Mouse (Mus musculus): ENCODE data around the gene 1700029P11Rik. TPM values are rescaled to one million over a fixed set of nuclear protein-coding genes. Genes with fewer than 3 reads are reported as not detected.

1700029P11Rik gene
- polyA plus RNA-seq, 1 experiment = not detected

GRCm38 (mm10) chr15:82011947-82012346 is 31.6 kb downstream of the 1700029P11Rik start:
- DNase-seq (ENCODE audit: low spot score) = no peak

- DNase-seq (ENCODE audit: low spot score) = no peak
These were observed 34.5 kb downstream of the 1700029P11Rik start for GRCm38 (mm10) chr15:82014745-82015391.

GRCm38 (mm10) chr15:82015392-82016100 is 35.2 kb downstream of the 1700029P11Rik start:
- DNase-seq (ENCODE audit: low spot score) = peak; percentile 26

DNA sequence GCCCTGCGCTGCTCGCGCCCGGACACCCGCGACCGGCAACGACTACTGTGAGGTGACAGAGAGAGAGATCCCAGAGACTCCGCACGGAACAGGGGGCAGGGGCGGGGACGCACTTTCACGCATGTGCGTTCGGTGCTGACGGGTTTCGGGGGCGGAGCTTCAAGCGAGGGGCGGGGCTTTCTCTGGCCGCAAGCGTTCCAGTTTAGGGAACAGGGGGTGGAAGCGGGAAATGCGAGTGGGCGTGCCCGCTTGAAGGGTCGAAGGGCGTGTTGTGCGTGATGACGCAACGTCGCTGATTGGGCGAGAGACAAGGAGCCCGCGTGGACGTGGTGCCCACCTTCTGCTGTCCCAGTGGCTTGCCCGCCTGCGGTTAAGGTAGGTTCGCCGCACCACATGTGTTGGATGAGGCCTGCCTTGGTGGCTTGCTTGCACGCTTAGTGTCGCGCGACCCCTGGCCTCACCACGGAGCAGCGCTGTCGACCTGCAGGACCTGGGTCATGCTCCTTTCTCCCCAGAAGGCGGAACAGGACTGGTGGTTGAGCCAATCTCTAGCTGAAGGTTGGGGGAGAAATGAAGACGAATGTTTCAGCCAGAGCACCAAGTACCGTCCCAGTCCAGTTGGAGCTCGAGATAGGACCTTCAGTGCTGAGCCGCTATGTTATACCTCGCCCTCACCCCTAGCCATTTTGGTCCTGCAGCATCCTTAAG is 35.9 kb downstream of the 1700029P11Rik start:
- peak; percentile 97 for DNase-seq (ENCODE audit: low spot score)

DNA sequence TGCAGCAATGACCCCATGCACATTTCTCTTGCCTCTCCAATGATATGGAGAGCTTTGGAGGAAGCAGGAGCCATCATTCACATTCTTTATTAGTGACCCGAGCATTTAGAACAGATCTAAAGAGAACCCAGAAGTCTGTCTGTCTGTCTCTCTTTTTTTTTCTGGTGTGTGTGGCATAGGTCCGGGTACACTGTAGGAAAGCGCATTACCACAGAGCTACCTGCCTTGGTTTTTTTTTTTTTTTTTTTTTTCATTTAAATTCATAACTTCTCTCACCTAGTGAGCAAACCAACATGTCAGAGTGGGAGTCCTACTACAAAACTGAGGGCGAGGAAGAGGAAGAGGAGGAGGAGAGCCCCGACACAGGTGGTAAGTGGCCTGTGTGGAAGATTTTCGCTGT is 36.5 kb downstream of the 1700029P11Rik start:
- no peak for DNase-seq (ENCODE audit: low spot score)

GRCm38 (mm10) chr15:82017461-82017860 is 37.1 kb downstream of the 1700029P11Rik start:
- DNase-seq (ENCODE audit: low spot score) = no peak

DNA sequence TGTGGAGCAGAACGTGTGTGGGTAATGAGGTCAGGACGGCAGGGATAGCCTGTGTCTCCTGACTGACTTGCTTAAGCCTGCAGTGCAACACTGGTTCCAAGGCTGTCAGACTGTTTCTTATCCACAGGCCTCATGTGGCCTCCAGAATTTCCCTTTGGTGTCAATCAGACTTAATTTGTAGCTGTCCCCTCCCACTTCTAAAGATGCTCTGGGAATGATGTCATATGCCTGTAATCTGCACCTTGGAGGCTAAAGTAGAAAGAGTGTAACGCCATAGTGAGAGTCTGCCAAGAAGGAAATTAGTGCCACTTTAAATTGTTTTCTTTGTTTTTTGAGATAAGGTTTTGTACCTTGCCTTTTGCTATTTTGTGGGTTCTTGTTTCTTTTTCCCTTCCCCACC is 38.9 kb downstream of the 1700029P11Rik start:
- DNase-seq (ENCODE audit: low spot score) = no peak

- no peak for DNase-seq (ENCODE audit: low spot score)
These were observed 42.3 kb downstream of the 1700029P11Rik start for GRCm38 (mm10) chr15:82022535-82023088.

GRCm38 (mm10) chr15:82023965-82024635 is 43.8 kb downstream of the 1700029P11Rik start:
- DNase-seq (ENCODE audit: low spot score) = no peak

DNA sequence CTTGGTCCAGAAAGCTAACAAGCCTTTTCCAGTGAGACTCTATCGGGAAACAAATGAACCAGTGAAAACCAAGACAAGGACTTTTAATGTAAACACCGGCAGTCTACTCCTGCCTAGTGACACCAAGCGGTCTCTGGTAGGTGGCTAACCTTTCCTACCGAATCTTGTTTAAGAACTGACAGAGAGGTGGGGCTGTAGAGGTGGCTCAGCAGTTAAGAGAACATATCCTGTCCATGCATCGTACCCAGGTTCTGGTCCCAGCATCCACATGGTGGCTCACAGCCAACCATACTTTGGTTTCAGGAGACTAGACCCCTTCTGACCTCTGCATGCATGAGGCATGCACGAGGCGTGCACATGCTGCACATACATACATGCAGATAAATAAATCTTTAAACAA is 46.9 kb downstream of the 1700029P11Rik start:
- no peak for DNase-seq (ENCODE audit: low spot score)

- DNase-seq (ENCODE audit: low spot score) = no peak
These were observed 47.4 kb downstream of the 1700029P11Rik start for GRCm38 (mm10) chr15:82027726-82028125.

Other genes starting within 250 kb of the 1700029P11Rik start
- gene Zc3h7b, start 235.5 kb upstream of the 1700029P11Rik start, polyA plus RNA-seq (2012; rRNA removed) = 30.8 and 41.0 TPM in 2 replicates
- gene Rangap1, start 235.0 kb upstream of the 1700029P11Rik start, polyA plus RNA-seq (2012; rRNA removed) = 29.4 and 31.0 TPM in 2 replicates
- gene Tef, start 178.1 kb upstream of the 1700029P11Rik start, polyA plus RNA-seq (2012; rRNA removed) = 193 and 226 TPM in 2 replicates
- 18.0 and 24.4 TPM in 2 replicates for gene Tob2, start 121.7 kb upstream of the 1700029P11Rik start, polyA plus RNA-seq (2012; rRNA removed)
- 44.3 and 49.6 TPM in 2 replicates for gene Phf5a, start 108.6 kb upstream of the 1700029P11Rik start, polyA plus RNA-seq (2012; rRNA removed)
- 185 and 189 TPM in 2 replicates for gene Aco2, start 108.2 kb upstream of the 1700029P11Rik start, polyA plus RNA-seq (2012; rRNA removed)
- 17.2 and 17.4 TPM in 2 replicates for gene Polr3h, start 54.3 kb upstream of the 1700029P11Rik start, polyA plus RNA-seq (2012; rRNA removed)
- 20.2 and 29.6 TPM in 2 replicates for gene Csdc2, start 43.8 kb upstream of the 1700029P11Rik start, polyA plus RNA-seq (2012; rRNA removed)
- gene Pmm1, start 19.6 kb upstream of the 1700029P11Rik start, polyA plus RNA-seq (2012; rRNA removed) = 76.2 and 80.5 TPM in 2 replicates
- 18.3 and 20.4 TPM in 2 replicates for gene Xrcc6, start 7.3 kb downstream of the 1700029P11Rik start, polyA plus RNA-seq (2012; rRNA removed)
- 19.5 and 21.7 TPM in 2 replicates for gene Desi1, start 53.3 kb downstream of the 1700029P11Rik start, polyA plus RNA-seq (2012; rRNA removed)
- 77.9 and 79.0 TPM in 2 replicates for gene Snu13, start 67.1 kb downstream of the 1700029P11Rik start, polyA plus RNA-seq (2012; rRNA removed)
- gene 4930407I10Rik, start 78.6 kb downstream of the 1700029P11Rik start, polyA plus RNA-seq (2012; rRNA removed) = not detected in 2 replicates
- gene Mei1, start 89.5 kb downstream of the 1700029P11Rik start, polyA plus RNA-seq (2012; rRNA removed) = 0.78 and 0.99 TPM in 2 replicates
- 12.8 and 16.1 TPM in 2 replicates for gene Ccdc134, start 147.4 kb downstream of the 1700029P11Rik start, polyA plus RNA-seq (2012; rRNA removed)
- gene Srebf2, start 166.6 kb downstream of the 1700029P11Rik start, polyA plus RNA-seq (2012; rRNA removed) = 55.3 and 68.9 TPM in 2 replicates
- 0.10 TPM in 1 of 2 replicates, not detected in the other for gene Shisa8, start 232.3 kb downstream of the 1700029P11Rik start, polyA plus RNA-seq (2012; rRNA removed)
- gene Tnfrsf13c, start 243.8 kb downstream of the 1700029P11Rik start, polyA plus RNA-seq (2012; rRNA removed) = 0.15 and 0.16 TPM in 2 replicates

Data from urinary bladder, adult 2 months (tissue).